Comparison of ENCODE assay signal across 23 mouse cellular contexts in the genomic region with DNA sequence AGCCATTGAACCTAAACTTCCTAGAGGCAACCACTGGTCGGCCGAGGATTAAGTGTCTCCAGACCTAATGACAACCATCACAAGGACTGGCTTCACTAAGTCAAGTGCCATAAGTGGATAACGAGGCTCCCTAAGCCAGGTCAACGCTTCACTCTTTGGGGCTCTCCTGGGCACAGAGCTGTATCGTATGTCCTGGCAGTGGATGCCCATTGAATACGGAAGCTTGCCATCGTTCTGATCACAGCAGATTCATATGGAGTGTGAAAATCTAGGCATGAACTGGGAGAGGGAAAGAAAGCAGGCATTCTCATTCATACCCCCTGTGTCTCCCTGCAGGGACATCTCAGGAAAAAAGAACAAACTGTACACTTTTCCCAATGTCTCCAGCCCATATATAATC.
DNase-seq lines count a peak whose midpoint lies in the region; ATAC-seq lines count a peak whose summit lies in the region.
"Had no signal": no experiment of that assay in that cellular context is flagged by ENCODE, and none has a peak within 500 bp of the region (broad histone marks: within the 10 kb centered on the region; RNA-seq: fewer than 3 reads in every experiment).

No protein-coding gene starts in this region.

- peak; percentile 83 for DNase-seq in heart, adult 11 months
- DNase-seq in heart, adult 9 months (ENCODE audit: low spot score in 2 of 2) = no peak
- no peak for DNase-seq in lung, postnatal 36 days
- DNase-seq in midbrain, embryonic 11.5 days (ENCODE audit: low spot score, missing footprints) = peak; percentile 69
- DNase-seq: adrenal gland, adult 8-10 months; adrenal gland, postnatal 14 days; adrenal gland, postnatal 36 days; B cell, adult 2 months; cerebellum, adult 11-12 months; cerebellum, adult 2 months; cerebellum, adult 9-10 months; cerebellum, postnatal 25 days had no signal

- peak overlapping the region; percentile 49; the same call in 1 of the 2 replicates for H3K27ac ChIP-seq in lung, embryonic 16.5 days (ENCODE audit: low read length)
- H3K27ac ChIP-seq in midbrain, embryonic 11.5 days (ENCODE audit: low read depth, low read length) = no peak overlapping the region
- H3K27ac ChIP-seq in midbrain, embryonic 15.5 days = no peak overlapping the region
- H3K27ac ChIP-seq: embryonic facial prominence, embryonic 10.5 days; embryonic facial prominence, embryonic 12.5 days; forebrain, embryonic 13.5 days; forebrain, embryonic 15.5 days had no signal

- no peak overlapping the region for H3K9ac ChIP-seq in lung, embryonic 16.5 days (ENCODE audit: low read length)
- H3K9ac ChIP-seq in midbrain, embryonic 11.5 days (ENCODE audit: low read length) = no peak overlapping the region
- no peak overlapping the region for H3K9ac ChIP-seq in midbrain, embryonic 15.5 days
- H3K9ac ChIP-seq: embryonic facial prominence, embryonic 12.5 days; forebrain, embryonic 13.5 days; forebrain, embryonic 15.5 days had no signal

- H3K4me2 ChIP-seq in lung, embryonic 16.5 days (ENCODE audit: low read depth, low read length) = no peak overlapping the region
- H3K4me2 ChIP-seq in midbrain, embryonic 11.5 days = no peak overlapping the region
- H3K4me2 ChIP-seq in midbrain, embryonic 15.5 days = no peak overlapping the region
- H3K4me2 ChIP-seq: embryonic facial prominence, embryonic 12.5 days; forebrain, embryonic 13.5 days; forebrain, embryonic 15.5 days had no signal

- H3K4me3 ChIP-seq in lung, embryonic 16.5 days (ENCODE audit: low read length) = no peak overlapping the region
- no peak overlapping the region for H3K4me3 ChIP-seq in midbrain, embryonic 11.5 days (ENCODE audit: low read depth, low read length)
- no peak overlapping the region for H3K4me3 ChIP-seq in midbrain, embryonic 15.5 days
- H3K4me3 ChIP-seq: embryonic facial prominence, embryonic 10.5 days; embryonic facial prominence, embryonic 12.5 days; forebrain, embryonic 13.5 days; forebrain, embryonic 15.5 days had no signal

- no peaks in the 10 kb centered on the region for H3K36me3 ChIP-seq in lung, embryonic 16.5 days (ENCODE audit: control insufficient read depth, insufficient read depth, low read length)
- no peaks in the 10 kb centered on the region for H3K36me3 ChIP-seq in midbrain, embryonic 11.5 days (ENCODE audit: control insufficient read depth, insufficient read depth, low read length)
- no peaks in the 10 kb centered on the region for H3K36me3 ChIP-seq in midbrain, embryonic 15.5 days (replicated peaks)
- H3K36me3 ChIP-seq: embryonic facial prominence, embryonic 10.5 days; embryonic facial prominence, embryonic 12.5 days; forebrain, embryonic 15.5 days; G1E had no signal

- 66% methylated on average over 7 of the region's 7 CpGs for WGBS in lung, embryonic 16.5 days
- WGBS in midbrain, embryonic 11.5 days = 86% methylated on average over 7 of the region's 7 CpGs
- WGBS in midbrain, embryonic 15.5 days = 82% methylated on average over 7 of the region's 7 CpGs

- no peaks in the 10 kb centered on the region for H3K27me3 ChIP-seq in lung, embryonic 16.5 days (ENCODE audit: control insufficient read depth, insufficient read depth, low read depth, low read length)
- H3K27me3 ChIP-seq in midbrain, embryonic 11.5 days (ENCODE audit: control insufficient read depth, insufficient read depth, low read length) = no peaks in the 10 kb centered on the region
- H3K27me3 ChIP-seq in midbrain, embryonic 15.5 days (replicated peaks) = no peaks in the 10 kb centered on the region
- H3K27me3 ChIP-seq: CH12.LX; embryonic facial prominence, embryonic 12.5 days; forebrain, embryonic 13.5 days; forebrain, embryonic 15.5 days had no signal

- no peaks in the 10 kb centered on the region for H3K9me3 ChIP-seq in lung, embryonic 16.5 days (ENCODE audit: control insufficient read depth, low read length)
- no peaks in the 10 kb centered on the region for H3K9me3 ChIP-seq in midbrain, embryonic 11.5 days (ENCODE audit: control insufficient read depth, low read length)
- H3K9me3 ChIP-seq in midbrain, embryonic 15.5 days = no peaks in the 10 kb centered on the region
- H3K9me3 ChIP-seq: embryonic facial prominence, embryonic 10.5 days; embryonic facial prominence, embryonic 12.5 days; forebrain, embryonic 13.5 days; forebrain, embryonic 15.5 days had no signal

- H3K4me1 ChIP-seq in lung, embryonic 16.5 days (replicated peaks; ENCODE audit: control insufficient read depth, insufficient read depth, low read length) = peaks cover 25% of the 10 kb centered on the region
- no peaks in the 10 kb centered on the region for H3K4me1 ChIP-seq in midbrain, embryonic 11.5 days (ENCODE audit: control insufficient read depth, insufficient read depth, low read length)
- H3K4me1 ChIP-seq in midbrain, embryonic 15.5 days = no peaks in the 10 kb centered on the region
- H3K4me1 ChIP-seq: forebrain, embryonic 13.5 days; forebrain, embryonic 15.5 days had no signal

- ATAC-seq in lung, embryonic 16.5 days (ENCODE audit: low read depth) = no peak
- ATAC-seq in midbrain, embryonic 11.5 days (ENCODE audit: low FRiP score) = no peak
- ATAC-seq in midbrain, embryonic 15.5 days (replicated peaks) = no peak
- ATAC-seq: activated CD4-positive, CD25-positive, alpha-beta regulatory T cell, adult 4 months; CD4-positive, CD25-positive, alpha-beta regulatory T cell, adult 4 months; forebrain, embryonic 13.5 days; forebrain, embryonic 15.5 days; Patski had no signal

Comparison
In these comparisons a context has a peak if more than half of its experiments do, and no peak if none do; other contexts are left out.
1. DNase-seq: peak in heart, adult 11 months (single experiment) and midbrain, embryonic 11.5 days (single experiment); none in heart, adult 9 months (0 of 2) and lung, postnatal 36 days (single experiment).